Mouse (Mus musculus): Measurements from ENCODE around the gene Sap25.

DNA sequence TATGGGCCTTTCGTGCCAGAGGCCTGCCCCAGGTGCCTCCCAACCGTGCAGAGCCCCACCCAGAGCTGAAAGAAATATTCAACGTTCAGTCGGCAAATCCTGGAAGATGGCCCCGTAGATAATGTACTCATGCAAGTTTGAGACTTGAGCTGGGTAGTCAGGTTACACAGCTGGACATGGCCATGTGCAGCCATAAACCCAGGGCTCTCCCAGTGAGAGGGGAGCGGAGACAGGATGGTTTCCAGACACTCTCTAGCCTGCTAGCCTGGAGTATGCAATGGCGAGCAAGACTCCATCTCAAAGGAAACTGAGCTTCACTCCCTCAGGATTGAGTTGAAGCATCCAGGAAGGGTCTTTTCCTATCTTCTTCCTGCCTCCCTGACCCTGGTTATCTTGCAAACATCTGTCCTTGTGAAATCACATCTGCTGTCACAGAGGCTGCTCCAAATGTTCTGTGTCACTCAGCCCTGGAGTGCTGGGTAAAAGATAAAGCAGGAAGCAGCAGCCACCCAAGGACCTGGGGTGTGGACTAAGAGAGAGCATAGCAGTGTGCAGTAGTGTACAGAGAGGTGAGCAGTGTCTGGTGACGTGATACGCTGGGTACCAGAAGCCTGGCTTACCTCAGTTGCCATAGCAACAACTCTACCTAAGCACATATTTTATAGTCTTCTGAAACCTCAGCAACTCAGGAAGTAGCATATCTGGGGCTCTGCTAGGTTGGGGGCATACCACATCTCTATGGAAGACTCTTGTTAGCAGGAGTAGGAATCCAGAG lies 6.9 kb downstream of the Sap25 start:
- TF ChIP-seq CTCF (IDR thresholded peaks at IDR 0.05; ENCODE audit: low read depth) (no peak), EP300 (IDR thresholded peaks at IDR 0.05; ENCODE audit: low read depth) (no peak)

Measured in liver, embryonic 14.5 days (tissue).